Mouse (Mus musculus): ENCODE measurements around the gene Hyou1.
"Not testable (repeated sequence)": the region's sequence is repeated elsewhere in the genome, so short reads cannot be mapped to it uniquely, and the experiment has no call there.

Gene Hyou1

GRCm38 (mm10) chr9:44351396-44351795 lies 27.9 kb upstream of the Hyou1 start:
- no peak for DNase-seq (ENCODE audit: low spot score in 2 of 2)

DNA sequence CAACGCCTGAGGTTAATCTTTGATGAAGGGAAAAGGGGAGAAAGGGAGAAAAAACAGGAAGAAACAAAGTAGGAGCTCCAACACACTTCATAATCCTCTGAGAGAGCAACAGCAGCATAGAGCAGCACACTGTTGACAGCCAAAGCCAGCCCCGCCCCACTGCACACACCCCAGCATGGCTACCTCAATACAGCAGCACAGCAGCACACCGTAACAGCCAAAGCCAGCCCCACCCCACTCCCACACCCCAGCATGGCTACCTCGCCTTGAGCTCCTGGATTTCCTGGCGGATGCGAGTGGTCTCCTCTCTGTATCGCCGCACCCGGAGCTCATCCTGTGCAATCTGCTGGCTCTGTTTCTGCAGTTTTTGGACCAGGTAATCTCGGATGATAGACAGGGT lies 27.0 kb upstream of the Hyou1 start:
- DNase-seq (ENCODE audit: low spot score in 2 of 2): no peak

GRCm38 (mm10) chr9:44353142-44353541 lies 26.1 kb upstream of the Hyou1 start:
- DNase-seq (ENCODE audit: low spot score in 2 of 2): no peak

DNA sequence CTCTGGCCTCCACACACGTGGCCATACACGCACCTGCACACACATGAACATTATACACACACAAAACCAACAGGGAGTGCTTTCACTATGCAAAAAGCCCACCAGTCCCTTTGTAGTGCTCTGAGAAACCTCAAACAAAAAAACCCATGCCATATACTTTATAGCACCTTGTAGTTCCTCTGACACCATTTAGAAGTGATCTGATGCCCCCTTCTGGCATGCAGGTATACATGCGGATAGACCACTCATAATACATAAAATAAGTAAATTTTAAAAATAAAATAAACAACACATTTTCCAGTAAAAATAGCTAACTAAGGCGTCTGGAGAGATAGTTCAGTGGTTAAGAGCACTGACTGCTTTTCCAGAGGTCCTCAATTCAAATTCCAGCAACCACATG lies 22.1 kb upstream of the Hyou1 start:
- DNase-seq (ENCODE audit: low spot score in 2 of 2): no peak

GRCm38 (mm10) chr9:44361190-44361917 lies 17.9 kb upstream of the Hyou1 start, which contains the start of gene Vps11:
Gene Vps11 (minus strand): TSS chr9:44361670.
- DNase-seq (ENCODE audit: low spot score in 2 of 2): peak; percentile 91 to 96

- not testable (repeated sequence) for DNase-seq (ENCODE audit: low spot score in 2 of 2)
These were observed 17.4 kb upstream of the Hyou1 start for GRCm38 (mm10) chr9:44361931-44362330.

GRCm38 (mm10) chr9:44364480-44364879 lies 14.8 kb upstream of the Hyou1 start:
- DNase-seq (ENCODE audit: low spot score in 2 of 2): no peak

- DNase-seq (ENCODE audit: low spot score in 2 of 2): no peak
These were observed 5.9 kb upstream of the Hyou1 start for GRCm38 (mm10) chr9:44373386-44373785.

DNA sequence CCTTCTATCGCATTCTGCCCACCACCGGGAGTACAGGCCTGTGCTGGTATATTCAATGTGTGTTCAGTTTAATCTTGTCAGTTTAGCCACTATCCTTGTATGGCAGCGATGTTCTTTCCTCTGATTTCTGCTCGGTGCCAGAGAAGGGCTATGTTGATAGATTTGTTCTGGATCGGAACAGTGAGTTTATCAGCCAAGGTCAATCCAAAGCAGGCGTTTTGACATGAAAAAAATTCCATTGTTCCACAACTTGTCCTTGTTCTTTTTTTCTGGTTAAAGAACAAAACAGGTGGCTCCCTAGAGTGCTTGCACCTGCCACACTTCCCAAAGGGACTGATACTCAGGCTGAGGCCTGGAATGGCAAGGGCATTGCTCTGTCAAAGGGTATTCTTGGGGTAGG lies 3.1 kb upstream of the Hyou1 start:
- no peak for DNase-seq (ENCODE audit: low spot score in 2 of 2)

- not testable (repeated sequence) for DNase-seq (ENCODE audit: low spot score in 2 of 2)
These were observed 2.0 kb upstream of the Hyou1 start for GRCm38 (mm10) chr9:44377335-44377734.

DNA sequence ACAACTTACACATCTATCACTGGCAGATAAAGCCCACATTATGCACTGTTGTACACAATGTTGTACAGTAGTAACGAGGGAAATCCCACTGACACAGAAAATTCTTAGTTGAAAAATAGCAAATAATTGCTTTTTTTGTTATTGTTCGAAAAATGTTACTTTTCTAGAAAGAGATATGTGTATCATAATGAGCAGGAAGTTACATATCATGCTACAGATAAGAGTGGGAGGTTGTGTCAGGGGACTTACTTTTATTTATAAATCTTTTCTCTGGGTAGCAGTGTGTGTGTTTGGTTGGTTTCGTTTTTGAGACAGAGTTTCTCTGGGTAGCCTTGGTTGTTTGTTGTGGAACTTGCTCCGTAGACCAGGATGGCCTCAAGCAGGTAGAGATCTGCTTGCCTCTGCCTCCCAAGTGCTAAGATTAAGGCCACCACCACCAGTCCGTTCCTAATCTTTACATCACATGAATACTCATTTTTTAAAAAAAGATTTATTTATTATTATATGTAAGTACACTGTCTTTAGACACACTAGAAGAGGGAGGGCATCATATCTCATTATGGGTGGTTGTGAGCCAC lies 1.0 kb upstream of the Hyou1 start:
- no peak for DNase-seq (ENCODE audit: low spot score in 2 of 2)

DNA sequence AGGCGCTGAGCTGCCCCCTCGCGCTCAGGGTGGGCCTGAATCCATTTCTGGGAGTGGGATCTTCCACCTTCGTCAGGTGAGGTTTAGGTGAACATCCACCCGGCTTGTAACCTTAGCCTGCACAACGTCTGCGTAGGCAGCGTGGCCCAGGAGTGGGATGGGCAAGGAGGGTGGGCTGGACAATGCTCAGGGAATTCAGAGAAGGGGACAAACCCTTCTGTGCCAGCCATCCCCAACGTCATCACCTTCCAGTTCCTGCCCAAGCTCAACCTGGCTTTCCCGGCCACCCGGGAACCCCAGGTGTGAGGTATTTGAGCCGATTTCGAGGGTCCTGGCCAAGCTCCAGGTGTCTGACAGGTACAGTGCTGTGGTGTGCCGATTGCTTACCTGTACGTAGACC lies 572 bp downstream of the Hyou1 start:
- no peak for DNase-seq (ENCODE audit: low spot score in 2 of 2)

DNA sequence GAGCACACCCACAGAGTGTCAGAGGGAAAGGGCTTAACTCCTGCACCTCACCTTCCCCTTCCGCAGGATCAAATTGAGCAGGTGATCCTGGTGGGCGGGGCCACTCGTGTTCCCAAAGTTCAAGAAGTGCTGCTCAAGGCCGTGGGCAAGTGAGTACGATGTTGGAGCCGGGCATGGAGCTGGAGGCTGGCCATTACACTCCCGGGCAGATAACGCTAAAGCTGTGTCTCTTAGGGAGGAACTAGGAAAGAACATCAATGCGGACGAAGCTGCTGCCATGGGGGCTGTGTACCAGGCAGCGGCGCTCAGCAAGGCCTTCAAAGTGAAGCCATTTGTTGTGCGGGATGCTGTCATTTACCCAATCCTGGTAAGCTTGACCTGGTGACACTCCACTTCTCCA lies 5.3 kb downstream of the Hyou1 start:
- no peak for DNase-seq (ENCODE audit: low spot score in 2 of 2)

DNA sequence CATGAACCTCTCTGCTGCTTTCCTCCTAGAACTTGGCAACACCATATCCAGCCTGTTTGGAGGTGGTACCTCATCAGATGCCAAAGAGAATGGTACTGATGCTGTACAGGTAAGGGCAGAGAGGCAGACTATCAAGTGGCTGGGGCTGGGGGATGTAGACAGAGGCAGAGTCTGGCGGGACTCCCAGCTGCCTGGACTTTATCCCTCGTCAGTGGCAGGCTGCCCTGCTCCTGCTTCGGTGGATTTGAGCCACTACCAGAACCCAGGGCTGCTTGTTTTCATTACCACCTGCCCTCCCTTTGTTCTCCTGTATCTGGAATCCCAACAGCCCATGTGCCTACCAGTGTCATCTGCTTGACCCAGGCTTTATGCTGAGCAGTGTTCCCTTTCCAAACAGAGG lies 7.9 kb downstream of the Hyou1 start:
- DNase-seq (ENCODE audit: low spot score in 2 of 2): no peak

DNA sequence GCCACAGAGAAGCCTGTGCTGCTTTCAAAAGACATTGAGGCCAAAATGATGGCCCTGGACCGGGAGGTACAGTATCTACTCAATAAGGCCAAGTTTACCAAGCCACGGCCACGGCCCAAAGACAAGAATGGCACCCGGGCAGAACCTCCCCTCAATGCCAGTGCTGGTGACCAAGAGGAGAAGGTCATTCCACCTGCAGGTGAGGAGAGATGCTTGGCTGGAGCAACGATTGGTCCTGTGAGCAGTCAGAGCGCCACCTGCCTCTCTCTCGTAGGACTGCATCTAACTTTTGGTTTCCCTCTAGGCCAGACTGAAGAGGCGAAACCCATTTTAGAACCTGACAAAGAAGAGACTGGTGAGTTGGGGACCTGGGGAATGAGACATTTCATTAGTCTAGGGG lies 10.0 kb downstream of the Hyou1 start:
- peak in 1 of 2 experiments; percentile 31 for DNase-seq (ENCODE audit: low spot score in 2 of 2)

GRCm38 (mm10) chr9:44391466-44391865 lies 12.2 kb downstream of the Hyou1 start:
- DNase-seq (ENCODE audit: low spot score in 2 of 2): peak; percentile 60 to 72

GRCm38 (mm10) chr9:44396684-44397411 lies 17.6 kb downstream of the Hyou1 start, which contains the start of gene Slc37a4:
Gene Slc37a4 (plus strand): TSS chr9:44396852.
- peak; percentile 91 to 97 for DNase-seq (ENCODE audit: low spot score in 2 of 2)

GRCm38 (mm10) chr9:44398087-44398486 lies 18.8 kb downstream of the Hyou1 start:
- DNase-seq (ENCODE audit: low spot score in 2 of 2): no peak

- DNase-seq (ENCODE audit: low spot score in 2 of 2): no peak
These were observed 19.3 kb downstream of the Hyou1 start for GRCm38 (mm10) chr9:44398551-44398950.

DNA sequence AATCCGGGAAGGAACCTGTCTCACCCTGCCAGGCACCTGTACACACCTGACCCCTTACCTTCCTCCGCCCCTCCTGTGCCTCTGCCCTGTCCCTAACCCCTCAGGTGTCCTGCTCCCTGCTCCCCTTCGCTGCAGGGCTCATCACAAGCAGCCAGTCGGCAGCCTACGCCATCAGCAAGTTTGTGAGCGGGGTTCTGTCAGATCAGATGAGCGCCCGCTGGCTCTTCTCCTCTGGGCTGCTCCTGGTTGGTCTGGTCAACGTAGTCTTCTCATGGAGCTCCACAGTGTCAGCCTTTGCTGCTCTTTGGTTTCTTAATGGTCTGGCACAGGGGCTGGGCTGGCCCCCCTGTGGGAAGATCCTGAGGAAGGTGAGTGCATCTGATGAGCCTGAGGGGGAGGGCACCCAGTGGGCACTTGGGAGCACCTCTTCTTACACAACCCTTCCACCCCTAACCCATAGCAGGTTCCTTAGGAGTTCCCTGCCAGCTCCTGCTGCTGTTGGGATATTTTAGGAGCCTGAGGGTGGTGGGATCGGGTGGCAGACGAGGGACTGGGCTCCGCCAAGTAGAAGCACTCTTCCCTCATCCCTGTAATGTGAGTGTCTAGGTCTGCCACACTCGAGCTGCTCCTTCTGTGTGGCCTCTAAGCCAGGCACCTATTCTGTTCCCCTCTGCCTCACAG lies 20.0 kb downstream of the Hyou1 start:
- DNase-seq (ENCODE audit: low spot score in 2 of 2): no peak

GRCm38 (mm10) chr9:44399795-44400114 lies 20.5 kb downstream of the Hyou1 start:
- no peak for DNase-seq (ENCODE audit: low spot score in 2 of 2)

- no peak for DNase-seq (ENCODE audit: low spot score in 2 of 2)
These were observed 21.8 kb downstream of the Hyou1 start for GRCm38 (mm10) chr9:44401081-44401480.
